Mouse (Mus musculus) R1 (cell line): Measurements from ENCODE around the gene Unk.
A peak's percentile ranks its signal among the peaks of the same experiment; 100 is the strongest.

Source experiments
- DNase-seq: peaks from one replicate; pipeline ENCODE4 v3.0.0-alpha.2; 2018; ENCODE audit warnings: low read depth, low spot score

The Unk gene

GRCm38 (mm10) chr11:116029086-116029865, 846 bp upstream of the Unk start:
- DNase-seq = no peak

GRCm38 (mm10) chr11:116030898-116031845, 1.1 kb downstream of the Unk start:
- peak; percentile 66 for DNase-seq

GRCm38 (mm10) chr11:116034584-116034983, 4.5 kb downstream of the Unk start:
- DNase-seq = no peak

- no peak for DNase-seq
Measured at GRCm38 (mm10) chr11:116036671-116037070, 6.5 kb downstream of the Unk start.

GRCm38 (mm10) chr11:116037826-116038225, 7.7 kb downstream of the Unk start:
- DNase-seq = no peak

GRCm38 (mm10) chr11:116040593-116040992, 10.5 kb downstream of the Unk start:
- DNase-seq = no peak

- DNase-seq = peak; percentile 78
Measured at GRCm38 (mm10) chr11:116041833-116042232, 11.7 kb downstream of the Unk start.

GRCm38 (mm10) chr11:116042372-116043138, 12.4 kb downstream of the Unk start:
- DNase-seq = peak; percentile 62

GRCm38 (mm10) chr11:116043286-116043685, 13.2 kb downstream of the Unk start:
- DNase-seq = no peak

GRCm38 (mm10) chr11:116045173-116045572, 15.1 kb downstream of the Unk start:
- DNase-seq = no peak

GRCm38 (mm10) chr11:116049610-116050009, 19.5 kb downstream of the Unk start:
- no peak for DNase-seq

- DNase-seq = no peak
Measured at GRCm38 (mm10) chr11:116050196-116050595, 20.1 kb downstream of the Unk start.

GRCm38 (mm10) chr11:116053510-116054229, 23.5 kb downstream of the Unk start:
- DNase-seq = no peak

GRCm38 (mm10) chr11:116055873-116056272, 25.8 kb downstream of the Unk start:
- DNase-seq = no peak

GRCm38 (mm10) chr11:116057237-116057881, 27.2 kb downstream of the Unk start:
- no peak for DNase-seq

- DNase-seq = no peak
Measured at GRCm38 (mm10) chr11:116058022-116058614, 28.0 kb downstream of the Unk start.

GRCm38 (mm10) chr11:116058868-116059690, 29.0 kb downstream of the Unk start:
- no peak for DNase-seq

GRCm38 (mm10) chr11:116059691-116060025, 29.5 kb downstream of the Unk start:
- DNase-seq = no peak

- no peak for DNase-seq
Measured at GRCm38 (mm10) chr11:116060596-116060995, 30.5 kb downstream of the Unk start.
